Mouse (Mus musculus) right cerebral cortex, adult 18-20 months (tissue): Measurements from ENCODE around the gene Kat14.
"Not testable (repeated sequence)": the region's sequence is repeated elsewhere in the genome, so short reads cannot be mapped to it uniquely, and the experiment has no call there.

ENCODE experiments used
- DNase-seq: peaks from one replicate; pipeline ENCODE4 v3.0.0; 2022; ENCODE audit warnings: mixed read lengths

The Kat14 gene

GRCm38 (mm10) chr2:144368400-144369019, at the start of gene Kat14, which contains the start of gene Pet117:
Gene Kat14 (plus strand): TSS chr2:144368983.
Gene Pet117 (plus strand): TSS chr2:144368996.
- peak; percentile 95 for DNase-seq

GRCm38 (mm10) chr2:144324218-144324617, 44.6 kb upstream of the Kat14 start:
- no peak for DNase-seq

GRCm38 (mm10) chr2:144329451-144329850, 39.3 kb upstream of the Kat14 start:
- no peak for DNase-seq

GRCm38 (mm10) chr2:144329937-144330336, 38.8 kb upstream of the Kat14 start:
- DNase-seq, result no peak

GRCm38 (mm10) chr2:144330352-144330959, 38.3 kb upstream of the Kat14 start:
- DNase-seq, result peak; percentile 24

- DNase-seq, result peak; percentile 12
These were observed 37.8 kb upstream of the Kat14 start for GRCm38 (mm10) chr2:144330960-144331371.

- peak; percentile 28 for DNase-seq
These were observed 37.1 kb upstream of the Kat14 start, which contains the start of gene Ovol2 for GRCm38 (mm10) chr2:144331401-144332302. Gene Ovol2 (minus strand): TSS chr2:144332146.

- DNase-seq, result no peak
These were observed 36.3 kb upstream of the Kat14 start for GRCm38 (mm10) chr2:144332486-144332885.

- DNase-seq, result peak; percentile 43
These were observed 35.5 kb upstream of the Kat14 start for GRCm38 (mm10) chr2:144333138-144333842.

GRCm38 (mm10) chr2:144337230-144337629, 31.6 kb upstream of the Kat14 start:
- no peak for DNase-seq

- no peak for DNase-seq
These were observed 31.1 kb upstream of the Kat14 start for GRCm38 (mm10) chr2:144337701-144338100.

GRCm38 (mm10) chr2:144338149-144338548, 30.6 kb upstream of the Kat14 start:
- not testable (repeated sequence) for DNase-seq

- DNase-seq, result no peak
These were observed 25.6 kb upstream of the Kat14 start for GRCm38 (mm10) chr2:144343158-144343557.

- no peak for DNase-seq
These were observed 20.3 kb upstream of the Kat14 start for GRCm38 (mm10) chr2:144348525-144348924.

- DNase-seq, result peak; percentile 38
These were observed 15.9 kb upstream of the Kat14 start for GRCm38 (mm10) chr2:144352843-144353242.

- DNase-seq, result no peak
These were observed 238 bp downstream of the Kat14 start for GRCm38 (mm10) chr2:144369020-144369421.

GRCm38 (mm10) chr2:144369511-144369910, 728 bp downstream of the Kat14 start:
- no peak for DNase-seq

GRCm38 (mm10) chr2:144371566-144371965, 2.8 kb downstream of the Kat14 start:
- DNase-seq, result no peak

- DNase-seq, result peak; percentile 28
These were observed 4.3 kb downstream of the Kat14 start for GRCm38 (mm10) chr2:144373063-144373462.

- no peak for DNase-seq
These were observed 6.4 kb downstream of the Kat14 start for GRCm38 (mm10) chr2:144375063-144375703.

- peak; percentile 24 for DNase-seq
These were observed 12.5 kb downstream of the Kat14 start for GRCm38 (mm10) chr2:144381293-144381692.

- DNase-seq, result no peak
These were observed 13.0 kb downstream of the Kat14 start for GRCm38 (mm10) chr2:144381741-144382140.
